Mouse (Mus musculus) CH12.LX (cell line): Measurements from ENCODE around the gene Colq. TPM values are rescaled to one million over a fixed set of nuclear protein-coding genes. Genes with fewer than 3 reads are reported as not detected.

Source experiments
- DNase-seq: peaks from one replicate; pipeline ENCODE4 v3.0.0-alpha.2; 2013; ENCODE audit errors: extremely low read depth
- H3K27ac ChIP-seq: 2 replicates; pipeline ENCODE4 v1.5.1; 2012; ENCODE audit warnings: low read depth, mild to moderate bottlenecking, control low read depth, moderate library complexity; ENCODE audit not compliant: insufficient read depth
- H3K27me3 ChIP-seq: replicated peaks from 2 replicates; pipeline ENCODE3; 2012; ENCODE audit warnings: inconsistent platforms
- H3K36me3 ChIP-seq, 2 experiments: replicated peaks in 1 of 2; 2 replicates each; pipeline versions ENCODE3 to v1.6.1; 2012; ENCODE audit warnings: inconsistent platforms in 1 of 2, low read length in 1 of 2, mild to moderate bottlenecking in 1 of 2, mixed read lengths in 1 of 2, moderate library complexity in 1 of 2; ENCODE audit not compliant: control insufficient read depth in 1 of 2, insufficient read depth in 1 of 2
- H3K4me1 ChIP-seq, 2 experiments: 2 replicates each; pipeline ENCODE4 v1.6.1; 2012; ENCODE audit warnings: inconsistent platforms in 1 of 2, moderate library complexity in 1 of 2; ENCODE audit not compliant: insufficient read depth in 2 of 2, control insufficient read depth in 1 of 2
- H3K4me2 ChIP-seq: 2 replicates; pipeline ENCODE4 v1.6.1; 2012; ENCODE audit warnings: low read depth, mild to moderate bottlenecking, control low read depth; ENCODE audit not compliant: poor library complexity, insufficient read depth, severe bottlenecking
- H3K4me3 ChIP-seq, 3 experiments: fragments of 150-350 bp in 1 of 3; sonication (generic) in 1 of 3; replicated peaks in 1 of 3; 2 replicates each; pipeline versions ENCODE3 to v1.5.1; 2011 to 2012; ENCODE audit warnings: low read depth in 2 of 3, low read length in 2 of 3, mild to moderate bottlenecking in 2 of 3, moderate library complexity in 2 of 3, control low read depth in 1 of 3, improper control_type of control experiment in 1 of 3, inconsistent platforms in 1 of 3, mixed read lengths in 1 of 3; ENCODE audit not compliant: poor library complexity in 1 of 3
- H3K79me2 ChIP-seq: replicated peaks from 2 replicates; pipeline ENCODE4 v1.6.1; 2012; ENCODE audit warnings: mild to moderate bottlenecking, moderate library complexity; ENCODE audit not compliant: control insufficient read depth, poor library complexity, insufficient read depth, severe bottlenecking; ENCODE audit errors: extremely low read depth
- H3K9ac ChIP-seq: 2 replicates; pipeline ENCODE4 v1.6.1; 2012; ENCODE audit warnings: low read depth, mild to moderate bottlenecking, control low read depth, moderate library complexity; ENCODE audit not compliant: insufficient read depth
- H3K9me3 ChIP-seq: replicated peaks from 2 replicates; pipeline ENCODE3; 2012; ENCODE audit warnings: low read length, inconsistent platforms, mixed read lengths
- BHLHE40 ChIP-seq: IDR thresholded peaks from 2 replicates; pipeline ENCODE4 v1.6.1; 2011; ENCODE audit warnings: mild to moderate bottlenecking, low read depth, low read length, improper control_type of control experiment
- CHD1 ChIP-seq: IDR thresholded peaks from 2 replicates; pipeline ENCODE4 v1.6.1; 2012; ENCODE audit warnings: low read depth, low read length, improper control_type of control experiment, inconsistent platforms
- CHD2 ChIP-seq: IDR thresholded peaks from 2 replicates; pipeline ENCODE4 v1.6.1; 2011; ENCODE audit warnings: low read length, improper control_type of control experiment
- CTCF ChIP-seq, 2 experiments: IDR thresholded peaks in 1 of 2; conservative IDR thresholded peaks in 1 of 2; 2 replicates each; pipeline ENCODE4 v1.5.1; 2011 to 2012; ENCODE audit warnings: low read depth in 2 of 2, low read length in 2 of 2, improper control_type of control experiment in 1 of 2, inconsistent platforms in 1 of 2, mild to moderate bottlenecking in 1 of 2, moderate library complexity in 1 of 2
- ELF1 ChIP-seq: IDR thresholded peaks from 2 replicates; pipeline ENCODE4 v1.6.1; 2014; ENCODE audit warnings: low read depth, mild to moderate bottlenecking, inconsistent platforms, low read length, improper control_type of control experiment
- EP300 ChIP-seq: IDR thresholded peaks from 2 replicates; pipeline ENCODE4 v1.6.1; 2011; ENCODE audit warnings: low read length, improper control_type of control experiment
- ETS1 ChIP-seq: conservative IDR thresholded peaks from 2 replicates; pipeline ENCODE4 v1.6.1; 2012; ENCODE audit warnings: low read depth, mild to moderate bottlenecking, inconsistent platforms, low read length, improper control_type of control experiment, moderate library complexity
- HCFC1 ChIP-seq: IDR thresholded peaks from 2 replicates; pipeline ENCODE4 v1.6.1; 2012; ENCODE audit warnings: low read depth, mild to moderate bottlenecking, inconsistent platforms, low read length, improper control_type of control experiment
- IRF4 ChIP-seq: IDR thresholded peaks from 2 replicates; pipeline ENCODE4 v1.6.1; 2014; ENCODE audit warnings: low read depth, mild to moderate bottlenecking, inconsistent platforms, low read length, improper control_type of control experiment
- MEF2A ChIP-seq: IDR thresholded peaks from 2 replicates; pipeline ENCODE4 v1.6.1; 2014; ENCODE audit warnings: low read depth, mild to moderate bottlenecking, inconsistent platforms, low read length, improper control_type of control experiment, borderline replicate concordance
- MXI1 ChIP-seq: IDR thresholded peaks from 2 replicates; pipeline ENCODE4 v1.6.1; 2011; ENCODE audit warnings: mild to moderate bottlenecking, low read depth, low read length, improper control_type of control experiment
- NRF1 ChIP-seq: IDR thresholded peaks from 2 replicates; pipeline ENCODE4 v1.6.1; 2014; ENCODE audit warnings: low read depth, mild to moderate bottlenecking, inconsistent platforms, low read length, improper control_type of control experiment, moderate library complexity
- POLR2AphosphoS2 ChIP-seq: IDR thresholded peaks from 2 replicates; pipeline ENCODE4 v1.6.1; 2011; ENCODE audit warnings: low read depth, low read length, improper control_type of control experiment
- RAD21 ChIP-seq: IDR thresholded peaks from 2 replicates; pipeline ENCODE4 v1.6.1; 2011; ENCODE audit warnings: low read depth, mild to moderate bottlenecking, low read length, improper control_type of control experiment, moderate library complexity
- SIN3A ChIP-seq: IDR thresholded peaks from 2 replicates; pipeline ENCODE4 v1.6.1; 2012; ENCODE audit warnings: low read length, improper control_type of control experiment, inconsistent platforms
- SMC3 ChIP-seq: IDR thresholded peaks from 2 replicates; pipeline ENCODE4 v1.6.1; 2011; ENCODE audit warnings: low read depth, low read length, improper control_type of control experiment
- TBP ChIP-seq: conservative IDR thresholded peaks from 2 replicates; pipeline ENCODE4 v1.6.1; 2011; ENCODE audit warnings: low read depth, low read length, improper control_type of control experiment
- TCF12 ChIP-seq: IDR thresholded peaks from 2 replicates; pipeline ENCODE4 v1.6.1; 2014; ENCODE audit warnings: low read depth, mild to moderate bottlenecking, inconsistent platforms, low read length, improper control_type of control experiment
- UBTF ChIP-seq: IDR thresholded peaks from 2 replicates; pipeline ENCODE4 v1.6.1; 2012; ENCODE audit warnings: low read depth, mild to moderate bottlenecking, inconsistent platforms, low read length, improper control_type of control experiment, moderate library complexity
- USF1 ChIP-seq: IDR thresholded peaks from 2 replicates; pipeline ENCODE4 v1.6.1; 2014; ENCODE audit warnings: low read depth, mild to moderate bottlenecking, inconsistent platforms, low read length, improper control_type of control experiment
- USF2 ChIP-seq: conservative IDR thresholded peaks from 2 replicates; pipeline ENCODE4 v1.6.1; 2011; ENCODE audit warnings: low read depth, low read length, improper control_type of control experiment
- ZMIZ1 ChIP-seq: IDR thresholded peaks from 2 replicates; pipeline ENCODE4 v1.6.1; 2012; ENCODE audit warnings: low read depth, mild to moderate bottlenecking, inconsistent platforms, low read length, improper control_type of control experiment
- dilution Hi-C: fragments of 300-500 bp; cut with MboI; formaldehyde crosslinking; loops from 2 replicates; pipeline ENCODE4 v1.14.3; 2020; ENCODE audit warnings: low sequenced_read_pairs; ENCODE audit not compliant: extremely low pct_unique_long_range_greater_than_20kb, extremely low pct_ligation_motif_present
- in situ Hi-C: fragments of 300-500 bp; cut with MboI; formaldehyde crosslinking; loops from 3 replicates; pipeline ENCODE4 v1.14.3; 2019; ENCODE audit warnings: low sequenced_read_pairs, low pct_ligation_motif_present, low pct_unique_long_range_greater_than_20kb, mixed read lengths
- polyA plus RNA-seq: library from polyadenylated mRNA; unstranded; fragments of >175 nt; gene quantifications from 2 replicates; pipeline ENCODE4 v1.2.1, GENCODE M21; 2012; ENCODE audit warnings: low read depth; ENCODE audit not compliant: insufficient read length
- total RNA-seq, 2 experiments: library from RNA; depleted of rRNA; stranded (reverse); fragments of 300-350 nt in 1 of 2; fragments of >200 nt in 1 of 2; gene quantifications; 2 replicates each; pipeline ENCODE4 v1.2.3; 2012 to 2014

The Colq gene
- total and polyA plus RNA-seq, 3 experiments: 1.7 to 4.6 (median 4.2) TPM

- Histone ChIP-seq H3K27me3 (no peaks in the 10 kb centered on the region), H3K4me1 (peaks cover 9 to 19% of the 10 kb centered on the region in 2 experiments), H3K36me3 (peaks cover 73 to 94% of the 10 kb centered on the region in 2 experiments), H3K4me3 (no peak overlapping the region), H3K4me2 (no peak overlapping the region), H3K9ac (no peak overlapping the region), H3K9me3 (no peaks in the 10 kb centered on the region), H3K79me2 (peaks cover 14% of the 10 kb centered on the region), H3K27ac (no peak overlapping the region)
- in situ Hi-C loops: no loop called here
- TF ChIP-seq CHD1 (no peak), USF2 (no peak), TBP (no peak), UBTF (no peak), ELF1 (no peak), IRF4 (no peak), ETS1 (no peak), EP300 (no peak), SMC3 (no peak), USF1 (no peak), BHLHE40 (no peak), CHD2 (no peak), SIN3A (no peak), ZMIZ1 (no peak), HCFC1 (no peak), NRF1 (no peak), POLR2AphosphoS2 (no peak), RAD21 (no peak)
- no peak for DNase-seq
- dilution Hi-C loops: no loop called here
Observed at GRCm38 (mm10) chr14:31503406-31503805, 87.7 kb downstream of the Colq start.

GRCm38 (mm10) chr14:31499526-31499925 lies 91.6 kb downstream of the Colq start:
- Histone ChIP-seq H3K4me3 (no peak overlapping the region), H3K9ac (peak overlapping the region; percentile 5; the same call in 1 of the 2 replicates), H3K27me3 (no peaks in the 10 kb centered on the region), H3K79me2 (peaks cover 51% of the 10 kb centered on the region)
- dilution Hi-C loops: no loop called here
- peak; percentile 16; the same call in 1 of the 2 replicates for TF ChIP-seq TCF12
- TF ChIP-seq MEF2A: 0 out of 2 replicates have a peak, but pooled peaks have one; percentile 18
- TF ChIP-seq ETS1: peak; percentile 46; the same call in 1 of the 2 replicates
- TF ChIP-seq CTCF (conservative IDR thresholded peaks at IDR 0.05 in 1 of 2, IDR thresholded peaks at IDR 0.05 in 1 of 2; ENCODE audit: low read depth in 2 of 2, low read length in 2 of 2): no peak
- peak; percentile 49; the same call in 1 of the 2 replicates for TF ChIP-seq MXI1
- peak; percentile 37; the same call in 1 of the 2 replicates for TF ChIP-seq ELF1
- TF ChIP-seq SIN3A: 0 out of 2 replicates have a peak, but pooled peaks have one; percentile 22
- TF ChIP-seq UBTF: no peak
- TF ChIP-seq, all 38 proteins: peak for 6
- Histone ChIP-seq H3K36me3 (peaks cover 46 to 63% of the 10 kb centered on the region in 2 experiments), H3K4me2 (peak overlapping the region; percentile 74), H3K27ac (peak overlapping the region; percentile 65), H3K9me3 (no peaks in the 10 kb centered on the region), H3K4me1 (peaks cover 11 to 41% of the 10 kb centered on the region in 2 experiments)
- in situ Hi-C loops: no loop called here
- peak; percentile 54 for DNase-seq
